Mouse (Mus musculus) gastrocnemius, adult 8-10 months (tissue): ENCODE measurements around the gene Bcl9. TPM values are rescaled to one million over a fixed set of nuclear protein-coding genes. Genes with fewer than 3 reads are reported as not detected.

ENCODE experiments used
- DNase-seq, 2 experiments: peaks; one replicate each; pipeline ENCODE4 v3.0.0; 2022; ENCODE audit warnings: low spot score in 2 of 2
- total RNA-seq, 4 experiments: library from RNA; stranded (reverse); gene quantifications; 2 replicates each; pipeline ENCODE4 v1.2.4; 2022

Bcl9 gene
- total RNA-seq, 4 experiments from 2014 or later: 1.9 to 4.9 (median 3.6) TPM

- DNase-seq: peak in 1 of 2 experiments; percentile 15
Observed at GRCm38 (mm10) chr3:97296941-97297552, 670 bp downstream of the Bcl9 start.

GRCm38 (mm10) chr3:97294334-97294733 lies 3.4 kb downstream of the Bcl9 start:
- no peak for DNase-seq

- no peak for DNase-seq
Observed at GRCm38 (mm10) chr3:97284878-97285277, 12.8 kb downstream of the Bcl9 start.

DNA sequence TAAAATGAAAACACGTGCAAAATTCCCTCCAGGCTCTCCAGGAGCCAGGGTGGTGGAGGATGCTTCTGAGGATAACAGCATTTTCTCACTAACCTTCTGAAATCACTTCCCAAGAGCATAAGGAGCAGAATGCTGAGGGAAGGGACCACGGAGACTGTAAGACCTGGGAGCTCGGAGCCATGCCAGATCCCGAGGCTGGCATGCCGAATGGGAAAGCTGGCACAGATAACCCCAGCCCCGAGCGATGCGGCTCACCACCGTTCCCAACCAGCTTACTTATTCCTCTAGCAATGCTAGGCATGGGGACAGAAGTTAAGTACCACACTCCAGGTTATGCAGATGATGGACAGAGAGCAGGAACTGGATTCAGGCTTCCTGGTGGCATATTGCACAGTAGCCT lies 13.7 kb downstream of the Bcl9 start:
- DNase-seq: no peak

GRCm38 (mm10) chr3:97281426-97281825 lies 16.3 kb downstream of the Bcl9 start:
- no peak for DNase-seq

- DNase-seq: no peak
Observed at GRCm38 (mm10) chr3:97275708-97276107, 22.0 kb downstream of the Bcl9 start.

GRCm38 (mm10) chr3:97274516-97275230 lies 23.0 kb downstream of the Bcl9 start:
- DNase-seq: no peak

GRCm38 (mm10) chr3:97273876-97274275 lies 23.8 kb downstream of the Bcl9 start:
- DNase-seq: no peak

DNA sequence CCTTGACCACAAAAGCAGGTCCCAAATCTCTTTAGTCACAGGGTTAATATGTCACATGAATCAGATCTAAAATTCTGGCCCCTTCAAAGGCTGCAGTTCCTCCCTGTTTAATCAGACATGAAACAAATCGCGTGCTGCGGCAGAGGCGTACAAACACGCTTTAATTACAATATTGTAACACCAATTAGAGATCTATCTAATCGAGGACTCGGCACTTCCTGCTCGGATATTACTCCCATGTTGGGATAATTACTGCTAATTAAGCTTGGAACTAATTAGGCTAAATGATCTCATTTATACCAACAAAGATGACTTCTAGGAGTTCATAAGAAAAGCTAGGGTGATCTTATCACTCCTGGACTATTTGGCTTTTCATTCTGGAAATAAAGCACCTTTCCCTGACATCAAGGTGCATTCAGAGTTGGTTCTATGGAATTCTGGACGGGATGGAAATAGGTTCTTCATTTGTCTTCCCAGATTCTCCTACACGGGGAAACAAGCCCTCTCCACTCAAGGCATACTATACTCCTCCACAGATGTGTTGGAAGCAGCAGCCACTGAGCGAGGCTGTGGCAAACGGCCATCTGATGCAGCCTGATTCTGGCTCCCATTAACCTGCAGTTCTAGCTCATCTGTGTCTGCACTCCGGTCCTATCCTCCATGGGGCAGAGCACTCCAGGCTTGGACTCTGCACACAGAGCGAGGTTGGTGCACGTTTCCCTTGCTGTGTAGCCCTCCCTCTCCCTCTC lies 31.9 kb downstream of the Bcl9 start:
- no peak for DNase-seq

- DNase-seq: no peak
Observed at GRCm38 (mm10) chr3:97262235-97262634, 35.5 kb downstream of the Bcl9 start.

DNA sequence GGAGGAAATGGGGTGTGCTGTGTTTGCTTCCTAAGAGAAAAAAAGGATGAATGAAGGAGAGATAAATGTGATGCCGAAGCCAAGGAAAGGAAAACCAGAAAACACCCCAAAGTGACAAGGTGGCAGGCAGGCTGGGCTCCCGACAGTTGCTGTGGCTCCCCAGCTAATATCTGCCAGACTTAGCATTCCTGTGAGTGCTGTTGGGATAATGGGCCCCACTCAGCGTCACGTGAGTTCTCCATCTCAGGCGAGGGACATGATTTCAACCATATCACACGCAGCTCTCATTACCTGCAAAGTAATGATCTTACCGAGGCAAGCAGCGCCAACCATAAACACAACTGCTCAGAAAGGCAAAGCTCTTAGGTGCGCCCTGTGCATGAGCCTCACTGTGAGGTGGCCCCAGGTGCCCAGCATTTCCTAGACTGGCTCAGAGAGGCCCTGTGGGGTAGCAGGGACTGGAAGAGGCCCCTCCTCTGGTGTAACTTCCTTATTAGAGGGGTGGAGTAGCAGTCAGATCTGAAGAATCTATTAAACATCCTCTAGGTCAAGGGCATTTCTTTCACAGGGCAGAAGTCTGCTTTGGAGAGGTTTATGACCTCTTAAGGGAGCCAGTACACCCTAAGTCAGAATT lies 41.9 kb downstream of the Bcl9 start:
- no peak for DNase-seq

DNA sequence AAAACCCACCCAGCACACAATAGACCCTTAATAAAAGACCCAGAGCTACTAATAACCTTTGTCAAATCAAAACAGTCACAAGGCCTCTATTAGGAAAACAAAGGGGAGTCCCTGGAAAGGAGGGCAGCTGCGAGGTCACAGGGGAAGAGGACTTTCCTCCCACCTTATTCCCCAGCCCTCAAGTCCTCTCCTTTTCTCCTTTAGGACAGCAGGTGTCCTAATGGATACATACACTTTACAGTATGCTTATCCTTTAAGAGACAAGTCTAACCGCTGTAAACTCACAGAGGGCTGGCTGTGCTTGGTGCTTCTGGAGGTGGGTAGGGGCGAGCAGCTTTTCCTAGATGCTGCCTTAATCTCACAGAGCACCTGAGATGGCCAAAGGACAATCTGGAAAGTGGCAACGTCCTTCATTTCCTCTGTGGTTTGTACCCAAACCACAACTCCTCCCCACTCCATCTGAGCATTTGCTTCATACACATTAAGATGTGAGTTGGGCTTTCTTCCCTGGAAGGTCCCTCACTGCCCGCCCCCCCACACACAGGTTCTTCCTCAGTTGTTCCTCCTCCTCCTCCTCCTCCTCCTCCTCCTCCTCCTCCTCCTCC lies 42.8 kb downstream of the Bcl9 start:
- DNase-seq: no peak

- DNase-seq: no peak
Observed at GRCm38 (mm10) chr3:97253823-97254600, 43.7 kb downstream of the Bcl9 start.

DNA sequence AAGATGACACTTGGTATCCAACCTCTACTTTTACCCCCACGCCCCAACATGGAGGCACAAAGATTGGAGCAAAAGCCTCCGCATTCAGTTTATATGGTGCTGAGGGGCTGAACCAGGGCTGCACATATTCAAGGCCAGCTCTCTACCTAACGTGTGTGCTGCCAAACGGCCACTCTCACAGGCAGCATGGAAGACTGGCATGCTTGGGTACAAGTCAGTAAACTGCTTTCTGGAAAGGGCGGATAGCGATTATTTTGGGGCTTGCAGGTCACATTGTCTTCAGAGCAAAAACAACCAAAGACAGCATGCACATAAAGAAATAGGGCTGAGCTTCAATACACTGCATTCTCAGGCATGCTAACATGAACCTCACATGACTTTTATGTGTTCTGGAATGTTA lies 44.8 kb downstream of the Bcl9 start:
- no peak for DNase-seq

GRCm38 (mm10) chr3:97242629-97243167 lies 55.0 kb downstream of the Bcl9 start:
- DNase-seq: no peak

GRCm38 (mm10) chr3:97241826-97242225 lies 55.9 kb downstream of the Bcl9 start:
- DNase-seq: no peak

DNA sequence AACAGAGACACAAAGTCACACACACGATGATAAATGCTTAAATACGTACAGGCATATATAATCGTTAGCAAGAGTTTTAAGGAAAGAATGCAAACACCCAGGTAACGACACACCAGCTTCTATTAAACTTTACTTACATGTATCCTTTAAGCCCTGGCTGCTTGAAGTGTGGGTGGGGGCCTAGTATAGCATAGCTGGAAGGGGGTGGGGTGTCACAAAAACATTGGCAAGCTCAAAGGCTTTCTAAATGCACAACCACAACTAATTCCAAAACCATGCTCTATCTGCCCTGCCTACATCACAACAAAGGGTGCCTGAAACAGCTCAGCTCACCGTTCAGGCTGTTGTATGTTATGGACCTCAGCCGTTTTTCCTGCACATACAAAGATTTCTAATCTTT lies 57.9 kb downstream of the Bcl9 start:
- DNase-seq: no peak

- DNase-seq: no peak
Observed at GRCm38 (mm10) chr3:97239316-97239715, 58.4 kb downstream of the Bcl9 start.

GRCm38 (mm10) chr3:97238521-97238920 lies 59.2 kb downstream of the Bcl9 start:
- DNase-seq: no peak

GRCm38 (mm10) chr3:97237403-97237802 lies 60.3 kb downstream of the Bcl9 start:
- DNase-seq: no peak

GRCm38 (mm10) chr3:97234797-97235196 lies 62.9 kb downstream of the Bcl9 start:
- no peak for DNase-seq
